Mouse (Mus musculus) left cerebral cortex, postnatal 14 days (tissue): ENCODE data around the gene Zfp871. TPM values are rescaled to one million over a fixed set of nuclear protein-coding genes. Genes with fewer than 3 reads are reported as not detected.

Experiments used
- DNase-seq, 2 experiments: peaks; one replicate each; pipeline ENCODE4 v3.0.0; 2021 to 2022; ENCODE audit warnings: low spot score in 2 of 2, mixed read lengths in 1 of 2
- intact Hi-C: fragments of 180-260 bp; cut with DNase I; formaldehyde crosslinking; loops from one replicate; pipeline ENCODE4 v1.15.1; 2025
- long read RNA-seq, 2 experiments: library from polyadenylated mRNA; stranded (forward); transcript quantifications; one replicate each; pipeline ENCODE4 v2.0.0; 2021
- total RNA-seq, 2 experiments: library from RNA; stranded (reverse); gene quantifications; 2 replicates each; pipeline ENCODE4 v1.2.3; 2021

Gene Zfp871
- total RNA-seq = 10 to 100 TPM; 74.4 to 87.0 TPM
- long read RNA-seq, experiment 1, full-length matches to known transcripts = 4 of 5 reads
- long read RNA-seq, experiment 1, partial matches to known transcripts = 0 of 5 reads
- long read RNA-seq, experiment 1, other reads (novel, unspliced or antisense) = 1 of 5 reads
- long read RNA-seq, experiment 2, full-length matches to known transcripts = 2 of 7 reads
- long read RNA-seq, experiment 2, partial matches to known transcripts = 0 of 7 reads
- long read RNA-seq, experiment 2, other reads (novel, unspliced or antisense) = 5 of 7 reads

GRCm38 (mm10) chr17:32788094-32788559 is at the start of gene Zfp871:
Zfp871 (minus strand) TSS chr17:32788287.
- intact Hi-C loops = no loop called here

GRCm38 (mm10) chr17:32830418-32830782 is 42.3 kb upstream of the Zfp871 start:
- DNase-seq = no peak
- intact Hi-C loops = loop anchor here (5.0 kb wide), 1 partner anchor 58 kb away; no protein-coding TSS in a partner anchor

More at GRCm38 (mm10) chr17:32788094-32788559, at the start of gene Zfp871:
- peak; percentile 91 to 96 for DNase-seq

GRCm38 (mm10) chr17:32829540-32830417 is 41.7 kb upstream of the Zfp871 start, which contains the start of gene Zfp799:
Zfp799 (minus strand) TSS chr17:32830261.
- intact Hi-C loops = loop anchor here (5.0 kb wide), 1 partner anchor 57 kb away; no protein-coding TSS in a partner anchor
- peak; percentile 84 to 94 for DNase-seq

- DNase-seq = no peak
- intact Hi-C loops = no loop called here
These were observed 28.1 kb upstream of the Zfp871 start for GRCm38 (mm10) chr17:32816074-32816784.

GRCm38 (mm10) chr17:32814136-32814535 is 26.0 kb upstream of the Zfp871 start:
- no peak for DNase-seq
- intact Hi-C loops = no loop called here

- intact Hi-C loops = no loop called here
These were observed 22.6 kb upstream of the Zfp871 start for GRCm38 (mm10) chr17:32810648-32811047.

GRCm38 (mm10) chr17:32809544-32810374 is 21.7 kb upstream of the Zfp871 start, which contains the start of gene Zfp811:
Zfp811 (minus strand) TSS chr17:32809931.
- DNase-seq = peak; percentile 75 to 88
- intact Hi-C loops = no loop called here

More at GRCm38 (mm10) chr17:32810648-32811047, 22.6 kb upstream of the Zfp871 start:
- DNase-seq = no peak

- DNase-seq = no peak
- intact Hi-C loops = no loop called here
These were observed 20.8 kb upstream of the Zfp871 start for GRCm38 (mm10) chr17:32808921-32809320.

GRCm38 (mm10) chr17:32789244-32789643 is 1.2 kb upstream of the Zfp871 start:
- intact Hi-C loops = no loop called here
- DNase-seq = no peak

- DNase-seq = no peak
- intact Hi-C loops = no loop called here
These were observed 489 bp upstream of the Zfp871 start for GRCm38 (mm10) chr17:32788576-32788975.

GRCm38 (mm10) chr17:32787436-32788093 is 522 bp downstream of the Zfp871 start:
- DNase-seq = peak; percentile 36 to 57
- intact Hi-C loops = no loop called here

GRCm38 (mm10) chr17:32786944-32787343 is 1.1 kb downstream of the Zfp871 start:
- intact Hi-C loops = no loop called here
- DNase-seq = no peak

GRCm38 (mm10) chr17:32785656-32786055 is 2.4 kb downstream of the Zfp871 start:
- DNase-seq = no peak
- intact Hi-C loops = no loop called here

- DNase-seq = no peak
- intact Hi-C loops = no loop called here
These were observed 10.5 kb downstream of the Zfp871 start for GRCm38 (mm10) chr17:32777564-32777963.

GRCm38 (mm10) chr17:32771213-32771612 is 16.9 kb downstream of the Zfp871 start:
- intact Hi-C loops = loop anchor here (5.0 kb wide), 1 partner anchor 61 kb away; the partner anchor contains the start of gene Zfp799
- peak in 1 of 2 experiments; percentile 52 for DNase-seq

- intact Hi-C loops = no loop called here
- DNase-seq = no peak
These were observed 21.7 kb downstream of the Zfp871 start for GRCm38 (mm10) chr17:32766422-32766821.

- DNase-seq = no peak
- intact Hi-C loops = no loop called here
These were observed 30.8 kb downstream of the Zfp871 start for GRCm38 (mm10) chr17:32757331-32757730.

GRCm38 (mm10) chr17:32753634-32754033 is 34.5 kb downstream of the Zfp871 start:
- intact Hi-C loops = no loop called here
- no peak for DNase-seq
